Mouse (Mus musculus) ES-CJ7 (cell line): ENCODE measurements at regions not wholly inside any gene's neighbourhood (a gene's known extent, or its start where the extent isn't known, plus 50 kb on each side); places are given as distances from the start of the nearest gene placed in this dataset.
A peak's percentile ranks its signal among the peaks of the same experiment; 100 is the strongest.

Experiments used
- DNase-seq: peaks from one replicate; pipeline ENCODE4 v3.0.0; 2011; ENCODE audit warnings: low read depth, low spot score

DNA sequence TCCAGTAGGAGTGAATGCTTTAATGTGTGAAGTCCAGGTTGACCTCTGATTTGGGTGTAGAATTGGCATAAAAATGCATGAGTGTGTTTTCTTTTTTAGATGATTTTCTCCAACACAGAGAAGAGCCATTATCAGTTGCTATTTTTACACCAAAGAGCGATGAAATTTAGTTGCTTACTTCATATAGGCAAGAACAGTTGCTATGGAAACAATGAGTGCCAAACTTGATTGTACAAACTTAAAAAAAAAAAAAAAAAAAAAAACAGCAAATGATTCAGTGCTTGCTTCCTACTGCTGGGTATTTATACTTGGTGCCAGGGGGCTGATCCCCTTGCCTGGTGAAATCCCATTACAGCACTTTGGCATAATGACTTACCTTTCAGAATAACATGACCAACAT is 268.0 kb downstream of the Sec23a start:
- no peak for DNase-seq

DNA sequence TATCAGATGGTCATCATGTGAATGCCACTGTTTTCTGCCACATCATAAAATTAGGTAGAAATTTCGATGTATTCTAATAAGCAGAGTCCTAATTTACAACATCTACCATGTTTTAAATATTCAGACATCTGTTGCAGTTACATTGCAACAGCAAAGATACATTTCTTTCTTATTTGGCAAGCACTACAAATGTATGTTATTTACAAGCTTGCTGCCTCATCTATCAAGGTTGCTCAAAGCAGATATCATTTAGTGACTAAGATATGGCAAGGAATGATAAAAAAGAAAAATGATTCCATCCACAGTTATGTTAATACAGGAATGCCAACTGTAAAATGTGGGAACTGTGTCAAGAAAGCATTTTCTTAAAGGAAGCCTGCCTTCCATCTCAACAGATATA is 283.7 kb downstream of the Sec23a start:
- DNase-seq = no peak

DNA sequence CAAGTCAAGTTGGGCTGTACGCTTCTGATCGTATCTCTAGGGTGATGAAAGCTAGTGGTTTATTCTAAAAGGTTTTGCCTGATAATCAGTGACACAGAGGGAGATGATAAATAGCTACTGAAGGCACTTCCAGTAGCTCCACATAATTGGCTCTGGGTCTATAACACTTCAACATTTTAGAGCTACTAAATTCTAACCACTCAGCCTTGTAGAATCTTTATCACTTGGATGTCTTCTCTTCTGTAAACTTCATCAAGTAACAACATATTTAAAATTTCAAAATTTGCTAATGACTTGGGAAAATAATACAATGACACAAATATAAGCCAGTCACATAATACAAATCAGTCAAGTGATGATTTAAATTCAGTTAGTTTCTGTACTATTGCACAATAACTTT is 284.3 kb downstream of the Sec23a start:
- DNase-seq = no peak

DNA sequence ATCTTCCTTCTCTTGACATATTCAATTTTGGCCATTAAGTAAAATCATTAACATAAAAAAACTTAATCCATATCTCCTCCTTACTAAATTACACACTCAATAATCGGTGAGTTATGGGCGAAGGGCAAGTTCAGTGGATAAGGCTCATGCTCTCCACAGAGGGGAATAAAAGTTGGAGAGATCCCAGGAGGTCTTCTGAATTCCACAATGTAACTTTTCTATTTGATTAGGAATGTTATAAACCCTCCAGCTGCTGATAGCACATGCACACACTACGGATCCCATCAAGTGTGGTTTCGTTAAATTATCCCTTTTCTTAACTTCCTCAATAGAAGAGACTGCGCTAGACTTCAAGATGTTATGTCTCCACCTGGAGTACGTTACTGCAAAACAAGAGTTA is 293.9 kb downstream of the Sec23a start:
- DNase-seq = no peak

DNA sequence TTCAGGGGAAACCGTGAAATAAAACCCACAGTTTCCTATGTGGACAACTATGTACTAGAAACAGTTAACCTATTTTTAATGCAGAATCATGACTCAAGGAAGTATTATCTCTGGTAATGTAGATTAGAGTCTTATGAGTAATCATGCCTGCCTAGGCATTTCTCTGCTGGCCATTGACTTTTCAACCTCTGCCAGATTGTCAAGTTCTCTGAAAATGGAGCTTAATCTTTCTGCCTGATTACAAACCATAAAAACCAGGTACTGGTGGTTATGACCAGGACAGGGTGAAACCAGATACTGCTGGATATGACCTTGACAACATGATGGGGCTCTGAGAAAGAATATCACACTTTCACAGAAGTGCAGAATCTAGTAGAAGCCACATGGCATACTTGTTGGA is 297.6 kb downstream of the Sec23a start:
- no peak for DNase-seq

DNA sequence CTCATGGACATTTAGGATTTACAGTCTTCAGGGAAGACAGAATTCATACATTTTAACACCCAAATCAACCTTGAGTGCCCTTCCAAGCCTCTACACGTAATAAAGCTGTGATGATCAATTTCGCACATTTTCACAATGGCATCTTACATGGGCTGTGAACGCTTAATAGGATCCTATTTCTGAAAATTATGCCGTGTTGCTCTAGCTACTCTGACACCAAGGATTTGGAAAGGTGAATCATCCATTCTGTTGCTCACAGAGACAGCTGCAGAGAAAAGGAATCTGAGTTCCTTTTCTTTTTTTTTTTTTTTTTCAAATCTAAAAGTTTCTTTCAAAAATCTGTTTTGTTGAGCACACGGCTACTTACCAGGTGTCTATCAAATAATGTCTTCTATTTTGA is 316.1 kb downstream of the Sec23a start:
- DNase-seq = no peak

DNA sequence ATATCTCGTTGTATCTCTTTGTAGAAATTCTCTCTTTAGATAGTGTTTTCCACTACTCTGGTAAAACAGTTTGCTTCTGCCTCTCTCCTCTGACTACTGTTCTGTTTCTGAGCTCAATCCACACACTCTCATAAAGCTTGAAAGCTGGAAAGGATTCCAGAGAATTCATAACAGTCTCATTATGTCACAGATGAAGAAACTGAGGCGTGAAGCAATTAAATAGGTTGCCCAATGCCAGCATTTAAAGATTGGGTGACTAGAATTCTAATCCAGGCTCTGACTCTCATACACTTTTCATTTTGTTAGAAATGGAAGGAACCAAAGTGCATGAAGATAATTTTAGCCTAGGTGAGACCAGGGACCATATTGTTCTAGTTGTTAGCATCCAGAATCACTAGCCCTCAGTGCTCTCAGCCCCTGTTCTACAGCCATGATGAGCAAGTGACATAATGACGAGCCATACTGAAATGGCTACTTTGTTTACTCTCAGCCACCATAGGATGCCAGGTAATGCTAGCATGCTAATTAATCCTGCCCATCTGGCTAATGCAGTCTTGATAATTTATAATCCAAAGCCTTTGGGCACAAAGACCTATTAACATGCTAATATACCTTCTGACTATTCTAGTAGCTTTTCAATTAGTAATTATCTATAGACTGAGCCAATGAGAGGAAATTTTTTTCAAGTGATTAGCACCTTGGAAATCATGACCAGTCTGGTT is 341.7 kb downstream of the Sec23a start:
- no peak for DNase-seq

DNA sequence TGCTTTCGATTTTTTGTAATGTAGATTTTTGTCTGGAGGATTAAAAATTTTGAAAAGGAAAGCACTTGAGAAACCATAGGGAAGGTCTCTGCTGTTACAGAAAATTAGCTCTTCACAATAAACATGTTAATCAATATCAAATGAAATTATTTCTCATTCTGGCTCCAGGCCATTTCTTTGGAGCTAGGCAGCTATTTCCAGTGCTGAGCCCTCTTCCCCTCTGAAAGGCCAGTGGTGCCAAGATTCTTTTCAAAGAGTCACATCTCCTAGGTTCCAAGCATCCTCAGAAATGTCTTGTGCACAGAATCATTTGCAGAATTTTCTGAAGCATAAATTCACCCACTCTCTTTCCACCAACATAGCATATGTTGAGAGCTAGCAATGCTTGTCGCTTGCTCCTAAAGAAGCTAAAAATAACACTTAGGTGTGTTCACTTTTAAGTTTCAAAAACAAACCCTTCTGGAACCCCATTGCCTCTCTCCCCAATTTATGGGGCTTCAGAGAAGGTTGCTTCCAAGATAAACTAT is 357.2 kb downstream of the Sec23a start:
- no peak for DNase-seq

DNA sequence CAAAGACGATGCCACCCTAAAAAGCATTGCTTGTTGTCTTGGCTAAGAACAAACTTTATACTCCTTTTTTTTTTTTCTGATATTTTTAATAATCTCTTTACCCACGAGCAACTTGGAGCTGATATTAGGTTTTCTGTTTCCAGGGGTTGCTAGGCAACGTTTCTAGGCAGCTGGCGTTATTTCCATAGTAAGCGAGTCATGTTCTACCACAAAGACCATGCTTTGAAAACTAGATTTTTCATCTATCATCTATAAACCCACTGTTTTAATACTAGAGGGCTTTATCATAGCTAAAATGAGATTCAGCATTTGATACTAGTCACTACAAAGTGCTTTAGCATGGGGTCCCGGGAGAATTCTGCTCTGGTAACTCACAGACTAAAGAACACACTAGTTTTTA is 358.1 kb downstream of the Sec23a start:
- no peak for DNase-seq

DNA sequence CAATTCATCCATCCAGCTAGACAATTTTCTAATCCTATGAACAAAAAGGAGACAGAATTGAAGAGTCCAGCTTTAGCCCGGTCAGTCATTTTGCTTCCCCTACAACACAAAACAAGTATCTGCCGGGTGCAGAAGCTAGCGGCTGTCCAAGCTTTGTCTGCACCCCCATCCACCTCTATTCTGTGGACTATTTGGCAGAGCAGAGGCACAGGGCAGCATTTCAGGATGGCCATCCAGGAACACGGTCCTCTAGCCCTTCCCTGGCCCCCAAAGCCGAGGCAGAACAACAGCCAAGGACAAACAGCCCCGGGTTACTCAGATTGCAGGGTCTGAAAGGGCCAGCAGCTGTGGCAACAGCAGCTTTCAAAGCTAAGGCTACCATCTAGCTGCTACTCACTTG is 358.6 kb downstream of the Sec23a start:
- DNase-seq = no peak

DNA sequence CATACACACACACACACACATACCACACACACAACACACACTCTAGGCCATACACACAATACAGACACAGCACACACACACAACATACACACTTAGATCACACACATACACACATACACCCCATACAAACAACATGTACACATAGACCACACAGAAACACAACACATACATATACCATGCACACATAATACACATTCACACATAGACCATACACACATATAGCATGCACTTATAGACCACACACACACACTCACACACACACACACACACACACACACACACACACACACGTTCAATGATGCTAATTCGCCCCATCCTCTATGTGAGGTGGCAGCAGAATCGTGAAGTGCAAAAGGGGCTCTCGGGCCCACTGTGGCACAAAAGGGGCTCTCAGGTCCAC is 359.1 kb downstream of the Sec23a start:
- no peak for DNase-seq

DNA sequence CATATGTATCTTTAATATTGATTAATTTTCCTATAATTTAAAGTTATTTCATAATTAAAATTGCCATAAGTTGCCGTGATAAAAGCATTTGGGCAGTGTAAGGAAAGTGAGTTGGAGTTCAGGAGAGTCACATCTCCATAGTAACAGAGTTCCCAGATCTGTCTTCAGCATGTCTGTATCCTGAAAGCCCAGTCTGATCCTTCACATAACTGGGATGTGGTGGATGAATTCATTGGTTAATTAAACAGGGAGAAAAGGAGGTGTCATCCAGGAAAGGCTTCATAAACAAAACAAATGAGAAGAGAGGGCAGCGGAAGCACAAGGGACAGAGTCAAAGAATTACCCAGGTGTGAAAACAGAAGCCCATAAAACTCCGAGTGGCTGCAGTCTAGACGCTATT is 363.5 kb downstream of the Sec23a start:
- DNase-seq = no peak

DNA sequence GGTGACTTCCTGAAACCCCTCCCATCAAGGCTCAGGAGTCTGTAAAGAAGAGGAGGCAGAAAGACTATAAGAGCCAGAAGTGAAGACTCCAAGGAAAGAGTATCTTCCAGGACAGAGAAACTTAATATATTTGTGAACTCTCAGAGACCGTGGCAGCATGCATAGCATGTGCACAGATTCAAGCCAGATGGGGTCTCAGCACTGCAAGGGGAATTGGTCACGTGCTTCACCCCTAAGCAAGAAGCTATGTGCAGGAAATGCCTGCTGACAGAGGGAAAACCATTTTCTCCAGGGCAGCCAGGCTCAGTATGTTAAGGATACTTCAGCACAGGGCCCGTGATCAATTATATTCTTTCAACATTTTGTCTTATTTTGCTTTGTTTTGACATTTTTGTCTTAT is 368.0 kb downstream of the Sec23a start:
- DNase-seq = no peak

DNA sequence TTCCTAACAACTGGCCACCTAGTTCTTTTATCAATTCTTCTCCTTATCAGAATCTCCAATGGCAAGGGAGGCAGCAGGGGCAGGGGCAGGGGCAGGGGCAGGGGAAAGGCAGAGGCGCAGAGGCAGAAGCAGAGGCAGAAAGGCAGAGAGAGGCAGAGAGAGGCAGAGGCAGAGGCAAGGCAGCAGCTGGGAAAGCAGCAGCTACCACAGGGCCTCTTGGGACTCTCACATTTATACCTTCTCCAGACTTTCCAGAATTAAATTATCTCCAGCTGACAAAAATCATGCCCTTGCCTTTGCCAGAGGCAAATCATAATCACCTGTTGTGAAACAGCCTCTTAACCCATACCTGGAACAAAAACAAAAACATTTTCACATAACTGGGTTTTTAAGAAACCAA is 370.4 kb upstream of the Clec14a start:
- DNase-seq = no peak

DNA sequence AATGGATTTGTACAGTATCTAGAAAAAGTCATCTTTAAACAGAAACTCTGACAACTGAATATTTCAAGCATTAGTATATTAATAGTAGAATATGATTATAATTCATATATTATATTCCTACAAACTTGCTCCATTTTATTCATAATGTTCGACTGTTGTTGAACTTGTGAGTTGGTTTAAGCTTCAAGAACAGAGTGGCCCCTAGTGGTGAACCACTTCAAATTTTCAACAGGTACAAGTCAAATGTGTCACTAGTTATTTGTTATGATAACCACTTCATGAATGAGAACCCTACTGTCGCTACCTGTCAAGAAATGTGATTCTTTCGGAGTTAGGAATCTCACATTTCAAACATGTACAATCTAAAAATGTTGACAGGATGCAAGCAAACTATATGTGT is 369.2 kb upstream of the Clec14a start:
- peak; percentile 6 for DNase-seq

DNA sequence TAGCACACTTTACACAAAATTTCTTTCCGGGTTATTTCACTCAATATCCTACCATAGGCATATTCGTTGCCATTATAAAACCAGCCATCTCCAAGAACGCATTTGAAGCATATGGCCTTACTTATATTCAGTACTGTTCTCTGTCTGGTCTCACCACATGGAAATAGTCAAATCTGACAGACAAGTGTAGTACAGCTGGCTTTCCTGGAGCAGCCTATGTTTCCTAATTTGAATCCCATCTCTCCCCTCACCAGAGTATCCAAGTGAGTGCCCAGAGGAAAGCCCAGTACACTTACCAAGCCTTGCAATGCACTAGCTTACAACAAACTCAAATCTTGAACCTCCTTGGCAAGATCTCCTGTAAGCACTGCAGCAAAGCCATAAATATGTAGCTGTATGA is 363.4 kb upstream of the Clec14a start:
- no peak for DNase-seq

DNA sequence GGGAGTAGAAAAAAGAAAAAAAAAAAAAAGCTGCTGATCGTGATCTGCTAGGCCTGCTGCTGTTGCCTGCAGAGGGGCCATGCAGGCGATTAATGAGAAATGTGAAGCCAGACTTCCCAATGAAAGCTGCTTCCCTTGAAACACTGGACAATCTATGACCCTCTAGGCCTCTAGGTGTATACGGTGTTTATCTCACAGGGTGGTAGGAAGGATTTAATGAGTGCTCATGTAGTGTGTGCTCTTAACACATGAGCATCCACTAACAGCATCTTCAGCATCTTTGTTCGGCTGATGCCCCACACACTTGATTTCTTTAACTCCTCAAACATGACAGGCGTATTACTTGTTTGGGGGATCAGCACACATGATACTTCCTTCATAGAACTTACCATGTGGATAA is 359.7 kb upstream of the Clec14a start:
- DNase-seq = no peak

DNA sequence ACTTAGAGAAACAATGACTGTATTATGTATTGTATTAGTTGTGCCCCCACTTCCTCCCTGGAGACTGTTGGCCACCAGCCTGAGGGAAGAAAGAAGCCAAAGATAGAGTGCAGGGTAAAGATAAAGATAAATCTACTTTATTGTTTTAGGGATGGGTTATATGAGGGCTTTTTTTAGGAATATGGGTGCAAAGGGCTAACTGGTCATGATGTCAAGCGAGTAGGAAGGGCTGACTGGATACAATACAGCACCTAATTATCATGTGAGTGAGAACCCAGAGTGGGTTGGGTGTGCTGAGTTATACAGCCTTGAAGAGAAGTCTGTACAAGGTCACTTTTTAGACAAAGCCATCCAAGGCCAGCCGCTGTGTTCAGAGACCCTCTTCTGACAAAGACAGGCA is 356.1 kb upstream of the Clec14a start:
- peak; percentile 6 for DNase-seq

DNA sequence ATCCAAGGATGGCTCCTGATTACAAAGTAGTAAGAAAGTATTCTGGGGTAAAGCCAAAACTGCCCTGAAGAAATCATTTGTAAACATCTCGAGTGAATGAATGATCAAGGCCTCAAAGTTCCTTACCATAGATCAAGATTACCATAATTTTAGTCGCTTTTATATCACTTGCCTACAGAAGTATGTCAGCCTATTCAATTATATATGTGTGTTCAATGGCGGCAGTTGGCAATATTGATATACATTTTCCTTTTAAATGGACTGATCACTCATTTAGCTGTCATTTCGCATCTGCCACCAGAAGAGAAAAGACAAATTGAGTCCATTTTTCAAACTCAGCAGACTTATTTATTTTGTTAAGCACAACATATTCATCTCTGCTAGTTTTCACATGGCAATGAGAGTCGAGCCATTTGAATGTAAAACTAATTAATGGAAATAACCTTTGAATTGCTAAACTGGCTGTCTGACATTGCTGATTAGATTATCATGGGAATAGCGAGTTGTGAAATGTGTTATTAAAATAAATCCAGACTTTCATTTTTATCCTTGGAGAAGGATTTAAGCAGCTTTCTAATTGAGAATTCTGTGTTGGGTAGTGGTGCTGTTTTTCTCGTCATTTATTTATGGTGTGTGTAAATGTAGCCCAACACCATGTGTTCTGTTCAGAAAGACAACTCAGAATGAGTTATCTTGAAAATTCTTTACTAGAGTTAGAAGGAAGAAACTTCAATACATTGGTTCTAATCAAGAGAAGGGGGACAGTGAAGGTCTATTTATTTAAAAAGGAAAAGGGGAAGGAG is 350.6 kb upstream of the Clec14a start:
- no peak for DNase-seq

DNA sequence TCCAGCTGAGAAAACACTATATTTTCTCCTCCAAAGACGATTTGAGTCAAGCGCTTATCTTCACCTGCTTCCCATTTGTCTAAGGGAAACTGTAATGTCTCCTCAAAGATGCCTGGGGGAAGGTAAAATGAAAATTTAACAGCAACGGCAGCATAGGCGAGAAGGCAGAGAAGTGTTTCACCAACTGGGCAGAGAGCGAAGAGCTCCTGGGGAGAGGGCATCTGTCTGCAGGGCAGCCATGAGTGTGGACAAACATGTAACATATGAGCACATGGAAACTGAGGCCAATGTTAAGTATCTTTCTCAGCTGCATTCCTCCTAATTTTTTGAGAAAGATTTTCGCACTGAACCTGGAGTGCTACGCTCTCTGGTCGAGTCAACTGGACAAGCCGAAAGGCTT is 325.7 kb upstream of the Clec14a start:
- DNase-seq = no peak

DNA sequence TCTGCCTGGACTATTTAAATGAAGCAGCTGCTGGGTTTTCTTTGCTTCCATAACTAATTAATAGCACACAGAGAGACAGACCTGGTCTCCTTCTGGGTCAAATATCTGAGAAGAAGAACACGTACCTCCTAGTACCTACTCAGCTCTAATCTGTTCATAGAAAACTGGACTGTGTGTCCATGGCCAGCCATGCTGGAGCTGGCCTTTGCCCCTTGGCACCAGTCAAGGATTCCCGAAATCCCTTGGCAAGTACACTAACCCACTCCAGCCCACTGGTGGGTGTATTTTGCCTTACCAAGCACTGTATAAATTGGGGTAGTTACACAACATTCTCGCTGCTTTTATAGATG is 322.4 kb upstream of the Clec14a start:
- no peak for DNase-seq

DNA sequence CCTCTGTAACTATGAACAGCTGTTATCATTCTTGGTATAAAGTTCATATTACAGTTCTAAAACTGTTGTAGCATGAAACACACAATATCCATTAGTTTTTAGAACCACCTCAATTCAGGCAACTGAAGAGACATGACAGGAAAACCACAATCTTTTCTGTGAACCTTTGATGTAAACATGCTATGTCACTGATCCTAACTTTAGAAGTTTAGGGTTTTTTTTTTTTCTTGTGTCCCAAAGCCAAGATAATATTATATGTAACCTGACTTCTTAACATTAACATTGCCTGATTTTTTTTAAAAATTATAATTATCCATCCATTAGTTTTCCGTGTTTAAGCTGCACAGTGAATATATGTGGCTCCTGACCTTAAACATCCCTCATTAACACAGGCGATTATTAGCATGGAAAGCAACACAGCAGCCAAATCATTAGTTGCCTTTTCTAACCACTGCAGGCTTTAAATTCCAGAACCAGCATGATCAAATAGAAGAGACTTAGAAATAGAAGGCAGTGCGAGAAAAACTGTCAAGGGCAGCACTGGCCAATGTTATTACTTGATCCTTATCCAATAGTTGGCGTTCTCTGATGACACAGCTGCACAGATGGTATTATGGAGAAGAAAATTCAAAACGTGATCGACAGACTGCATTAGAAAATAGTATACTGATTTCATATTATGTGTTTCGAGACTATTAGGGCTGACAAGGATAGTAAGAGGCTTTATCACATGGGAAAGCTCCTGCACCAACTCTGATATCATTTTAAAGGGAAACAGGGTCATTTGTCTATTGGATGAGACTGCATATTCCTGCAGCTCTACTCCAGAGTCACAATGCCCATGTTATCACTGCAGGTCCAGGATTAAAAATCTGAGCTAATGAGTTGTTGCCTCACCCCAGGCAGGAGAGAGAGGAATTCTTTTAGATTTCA is 321.7 kb upstream of the Clec14a start:
- DNase-seq = no peak
